In the genomic region with DNA sequence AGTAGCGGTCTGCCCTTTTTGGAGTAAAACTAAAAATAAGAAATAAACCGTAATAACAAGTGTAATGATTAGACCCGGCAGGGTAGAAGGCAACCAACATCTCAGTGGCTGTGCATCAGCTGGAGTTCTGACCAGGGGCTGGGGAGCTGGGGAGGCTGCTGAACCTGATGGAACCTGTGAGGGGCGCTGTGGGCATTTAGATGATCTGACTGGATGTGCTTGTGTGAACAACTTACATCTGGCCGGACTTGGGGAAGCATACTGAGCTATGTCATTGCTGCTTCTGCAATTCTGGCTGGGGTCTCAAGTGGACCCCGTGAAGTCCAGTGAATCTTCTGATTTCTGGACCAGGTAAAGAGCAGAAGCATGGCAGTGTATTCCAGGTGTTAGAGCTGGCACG, we compare ENCODE assay signal across 11 mouse cellular contexts.
DNase-seq lines count a peak whose midpoint lies in the region; ATAC-seq lines count a peak whose summit lies in the region.
"Had no signal": no experiment of that assay in that cellular context is flagged by ENCODE, and none has a peak within 500 bp of the region (broad histone marks: within the 10 kb centered on the region; RNA-seq: fewer than 3 reads in every experiment).

No protein-coding gene starts in this region.

- no peak overlapping the region for H3K4me3 ChIP-seq in heart, embryonic 10.5 days
- H3K4me3 ChIP-seq in heart, embryonic 11.5 days (ENCODE audit: low read depth, low read length): no peak overlapping the region
- H3K4me3 ChIP-seq in forebrain, embryonic 15.5 days: no peak overlapping the region
- H3K4me3 ChIP-seq in neural tube, embryonic 14.5 days (ENCODE audit: low read depth, low read length): no peak overlapping the region
- H3K4me3 ChIP-seq: heart, embryonic 15.5 days had no signal

- ATAC-seq in heart, embryonic 11.5 days (replicated peaks; ENCODE audit: insufficient number of reproducible peaks, low FRiP score, low TSS enrichment): no peak
- peak; percentile 69 for ATAC-seq in forebrain, embryonic 15.5 days (replicated peaks)
- ATAC-seq in neural tube, embryonic 14.5 days (ENCODE audit: low read depth): peak; percentile 56; the same call in 1 of the 2 replicates

- H3K4me2 ChIP-seq in heart, embryonic 11.5 days: no peak overlapping the region
- H3K4me2 ChIP-seq in forebrain, embryonic 15.5 days (replicated peaks): no peak overlapping the region
- H3K4me2 ChIP-seq in neural tube, embryonic 14.5 days (ENCODE audit: low read depth, low read length): no peak overlapping the region
- H3K4me2 ChIP-seq: heart, embryonic 15.5 days had no signal

- 73% methylated on average over 7 of the region's 7 CpGs for WGBS in heart, embryonic 10.5 days
- WGBS in heart, embryonic 11.5 days (ENCODE audit: insufficient replicate concordance): 76% methylated on average over 7 of the region's 7 CpGs
- WGBS in forebrain, embryonic 15.5 days: 70% methylated on average over 7 of the region's 7 CpGs
- WGBS in neural tube, embryonic 14.5 days: 64% methylated on average over 7 of the region's 7 CpGs

- H3K36me3 ChIP-seq in heart, embryonic 10.5 days: no peaks in the 10 kb centered on the region
- no peaks in the 10 kb centered on the region for H3K36me3 ChIP-seq in heart, embryonic 11.5 days (ENCODE audit: control insufficient read depth, insufficient read depth, low read length)
- no peaks in the 10 kb centered on the region for H3K36me3 ChIP-seq in forebrain, embryonic 15.5 days
- no peaks in the 10 kb centered on the region for H3K36me3 ChIP-seq in neural tube, embryonic 14.5 days (ENCODE audit: control insufficient read depth, insufficient read depth, low read length)
- H3K36me3 ChIP-seq: heart, embryonic 15.5 days had no signal

- peak; percentile 61 for DNase-seq in heart, embryonic 10.5 days (ENCODE audit: low spot score)
- peak; percentile 49 for DNase-seq in right cerebral cortex, postnatal 10 days (ENCODE audit: low spot score in 2 of 2)
- no peak for DNase-seq in right cerebral cortex, adult 18-20 months
- no peak for DNase-seq in testis, postnatal 10 days (ENCODE audit: low spot score)
- no peak for DNase-seq in adrenal gland, postnatal 36 days
- DNase-seq: kidney, postnatal 36 days had no signal

- H3K9me3 ChIP-seq in heart, embryonic 10.5 days: no peaks in the 10 kb centered on the region
- H3K9me3 ChIP-seq in heart, embryonic 11.5 days (replicated peaks; ENCODE audit: control insufficient read depth, low read length): no peaks in the 10 kb centered on the region
- no peaks in the 10 kb centered on the region for H3K9me3 ChIP-seq in forebrain, embryonic 15.5 days
- H3K9me3 ChIP-seq in neural tube, embryonic 14.5 days (ENCODE audit: control insufficient read depth, low read length): no peaks in the 10 kb centered on the region
- H3K9me3 ChIP-seq: heart, embryonic 15.5 days had no signal

- no peak overlapping the region for H3K9ac ChIP-seq in heart, embryonic 11.5 days (ENCODE audit: low read depth, low read length)
- H3K9ac ChIP-seq in forebrain, embryonic 15.5 days (replicated peaks): no peak overlapping the region
- H3K9ac ChIP-seq in neural tube, embryonic 14.5 days (replicated peaks; ENCODE audit: low read depth, low read length): no peak overlapping the region
- H3K9ac ChIP-seq: heart, embryonic 15.5 days; liver, embryonic 14.5 days had no signal

- no peaks in the 10 kb centered on the region for H3K27me3 ChIP-seq in heart, embryonic 10.5 days (ENCODE audit: insufficient read depth, poor library complexity, severe bottlenecking)
- H3K27me3 ChIP-seq in heart, embryonic 11.5 days (ENCODE audit: control insufficient read depth, insufficient read depth, low read length): no peaks in the 10 kb centered on the region
- no peaks in the 10 kb centered on the region for H3K27me3 ChIP-seq in forebrain, embryonic 15.5 days
- H3K27me3 ChIP-seq in neural tube, embryonic 14.5 days (ENCODE audit: control insufficient read depth, insufficient read depth, low read length): no peaks in the 10 kb centered on the region
- H3K27me3 ChIP-seq: heart, embryonic 15.5 days had no signal

- no peak overlapping the region for H3K27ac ChIP-seq in heart, embryonic 10.5 days
- H3K27ac ChIP-seq in heart, embryonic 11.5 days (ENCODE audit: low read depth, low read length): no peak overlapping the region
- no peak overlapping the region for H3K27ac ChIP-seq in forebrain, embryonic 15.5 days (replicated peaks)
- no peak overlapping the region for H3K27ac ChIP-seq in neural tube, embryonic 14.5 days (ENCODE audit: low read depth, low read length)
- H3K27ac ChIP-seq: heart, embryonic 15.5 days; liver, embryonic 14.5 days had no signal

- no peaks in the 10 kb centered on the region for H3K4me1 ChIP-seq in heart, embryonic 10.5 days
- no peaks in the 10 kb centered on the region for H3K4me1 ChIP-seq in heart, embryonic 11.5 days (ENCODE audit: control insufficient read depth, insufficient read depth, low read length)
- peaks cover 10% of the 10 kb centered on the region; the same call in 1 of the 2 replicates for H3K4me1 ChIP-seq in forebrain, embryonic 15.5 days
- peaks cover 4% of the 10 kb centered on the region; the same call in 1 of the 2 replicates for H3K4me1 ChIP-seq in neural tube, embryonic 14.5 days (ENCODE audit: control insufficient read depth, insufficient read depth, low read length)
- H3K4me1 ChIP-seq: heart, embryonic 15.5 days had no signal

Comparison
In these comparisons a context has a peak if more than half of its experiments do, and no peak if none do; other contexts are left out.
1. DNase-seq: peak in heart, embryonic 10.5 days (single experiment) and right cerebral cortex, postnatal 10 days (2 of 2); none in right cerebral cortex, adult 18-20 months (single experiment), testis, postnatal 10 days (single experiment) and adrenal gland, postnatal 36 days (0 of 2).